Mouse (Mus musculus): Measurements from ENCODE around the gene Six3.

GRCm38 (mm10) chr17:85615586-85615985 is 2.2 kb downstream of the Six3 start:
- no peak for TF ChIP-seq CTCF (IDR thresholded peaks at IDR 0.05; ENCODE audit: low read depth, low read length)
- no peak for TF ChIP-seq POLR2A (IDR thresholded peaks at IDR 0.05; ENCODE audit: extremely low read depth, insufficient read depth, low read length)

All from liver, adult 2 months (tissue).